Mouse (Mus musculus) adrenal gland, postnatal 36 days (tissue): ENCODE results near the gene Lbh. TPM values are rescaled to one million over a fixed set of nuclear protein-coding genes. Genes with fewer than 3 reads are reported as not detected.

Source experiments
- DNase-seq, 2 experiments: peaks; one replicate each; pipeline ENCODE4 v3.0.0; 2021; ENCODE audit warnings: mixed read lengths in 1 of 2
- total RNA-seq, 2 experiments: library from RNA; stranded (reverse); gene quantifications; 2 replicates each; pipeline ENCODE4 v1.2.3; 2021

Lbh gene
- total RNA-seq, 2 experiments from 2014 or later: 24.2 to 29.8 TPM

DNA sequence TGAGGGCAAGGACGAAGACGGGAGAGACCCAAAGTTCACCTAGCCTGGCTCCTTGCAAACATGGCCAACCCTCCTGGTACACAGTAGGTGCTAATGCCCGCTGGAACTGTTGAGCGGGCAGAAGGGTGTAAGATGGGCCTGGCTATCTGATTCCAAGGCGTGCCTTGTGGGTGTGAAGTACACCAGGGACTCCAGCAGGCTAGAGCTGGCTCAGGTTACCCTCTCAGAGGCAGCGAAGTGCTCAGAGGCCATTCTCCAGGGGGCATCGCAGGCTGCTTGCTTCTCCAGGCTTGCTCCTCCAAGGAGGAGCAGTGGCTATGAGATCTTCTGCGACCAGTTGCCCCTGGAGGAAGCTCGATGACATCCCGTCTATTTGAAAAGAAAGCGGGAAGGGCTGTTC, 6.8 kb upstream of the Lbh start:
- DNase-seq: no peak

DNA sequence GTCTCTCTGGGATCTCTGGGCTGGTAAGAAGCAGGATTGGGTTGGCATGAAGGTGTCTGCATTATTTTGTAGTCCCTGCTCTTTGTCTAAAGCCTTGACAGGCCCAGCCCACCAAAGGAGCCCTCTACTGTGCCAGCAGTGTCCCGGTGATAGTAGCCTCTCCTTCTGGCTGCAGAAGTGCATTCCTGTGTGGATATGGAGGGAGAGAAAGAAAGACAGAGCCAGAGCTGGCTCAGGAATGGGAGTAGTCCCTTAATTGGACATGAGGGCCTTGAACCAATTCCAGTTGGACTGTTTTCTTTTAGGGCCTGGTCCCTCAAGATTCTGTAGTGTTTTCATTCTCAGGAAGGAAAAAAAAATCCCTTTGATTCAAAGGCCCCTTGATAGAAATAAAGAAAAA, 6.4 kb upstream of the Lbh start:
- DNase-seq: no peak

DNA sequence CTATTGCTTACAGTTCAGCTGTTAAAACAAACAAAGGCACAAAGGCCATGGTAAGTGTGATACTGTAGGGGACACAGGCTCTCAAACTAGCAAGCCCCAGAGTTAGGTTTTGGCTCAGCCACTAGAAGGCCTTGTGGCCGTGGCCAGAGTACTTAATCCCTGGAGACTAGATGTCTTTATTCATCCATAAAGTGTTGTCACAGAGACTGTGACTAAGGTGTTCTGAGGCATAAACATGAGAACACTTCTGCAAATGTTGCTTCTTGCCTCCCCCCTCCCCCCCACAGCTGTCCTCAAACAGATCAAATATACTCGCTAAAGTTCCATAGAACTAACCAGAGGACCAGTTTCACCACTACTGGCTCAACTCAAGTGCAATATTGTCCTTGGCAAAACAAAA, 4.0 kb upstream of the Lbh start:
- DNase-seq: no peak

DNA sequence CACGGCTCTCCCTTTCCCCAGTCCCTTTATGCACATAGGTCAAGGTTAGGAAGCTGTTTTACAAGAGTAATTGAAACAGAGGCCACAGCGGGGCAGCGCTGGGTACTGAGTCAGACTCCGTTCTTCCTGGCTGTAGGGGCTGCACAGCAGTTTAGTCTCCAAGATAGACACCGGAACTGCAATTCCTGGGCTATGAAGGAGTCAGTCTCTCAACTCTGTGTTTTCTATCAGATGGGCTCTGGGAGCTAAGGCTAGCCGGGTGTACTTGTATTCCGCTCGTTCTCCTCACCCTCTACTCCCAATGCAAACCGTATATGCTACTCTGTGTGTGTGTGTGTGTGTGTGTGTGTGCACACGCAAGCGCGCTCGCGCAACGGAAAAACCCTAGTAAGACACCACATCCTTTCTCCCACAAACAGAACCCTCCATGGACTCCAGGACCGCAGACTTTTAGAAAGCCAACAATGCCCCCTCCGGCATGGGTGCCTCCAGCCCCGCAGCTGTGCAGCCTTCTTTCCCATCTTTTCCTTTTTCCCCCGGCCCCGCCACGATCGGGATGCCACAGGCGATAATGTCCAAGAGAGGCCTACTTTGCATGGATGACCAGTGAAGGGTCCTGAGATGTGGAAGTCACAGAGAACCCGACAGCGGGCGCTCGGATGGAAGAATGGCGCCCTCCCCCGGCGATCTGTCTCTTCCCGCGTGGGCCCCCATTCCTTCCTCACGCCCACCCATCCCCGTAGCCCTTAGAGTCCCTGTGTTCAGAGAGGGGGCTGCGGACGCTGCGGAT, 669 bp upstream of the Lbh start:
- peak; percentile 73 to 77 for DNase-seq

DNA sequence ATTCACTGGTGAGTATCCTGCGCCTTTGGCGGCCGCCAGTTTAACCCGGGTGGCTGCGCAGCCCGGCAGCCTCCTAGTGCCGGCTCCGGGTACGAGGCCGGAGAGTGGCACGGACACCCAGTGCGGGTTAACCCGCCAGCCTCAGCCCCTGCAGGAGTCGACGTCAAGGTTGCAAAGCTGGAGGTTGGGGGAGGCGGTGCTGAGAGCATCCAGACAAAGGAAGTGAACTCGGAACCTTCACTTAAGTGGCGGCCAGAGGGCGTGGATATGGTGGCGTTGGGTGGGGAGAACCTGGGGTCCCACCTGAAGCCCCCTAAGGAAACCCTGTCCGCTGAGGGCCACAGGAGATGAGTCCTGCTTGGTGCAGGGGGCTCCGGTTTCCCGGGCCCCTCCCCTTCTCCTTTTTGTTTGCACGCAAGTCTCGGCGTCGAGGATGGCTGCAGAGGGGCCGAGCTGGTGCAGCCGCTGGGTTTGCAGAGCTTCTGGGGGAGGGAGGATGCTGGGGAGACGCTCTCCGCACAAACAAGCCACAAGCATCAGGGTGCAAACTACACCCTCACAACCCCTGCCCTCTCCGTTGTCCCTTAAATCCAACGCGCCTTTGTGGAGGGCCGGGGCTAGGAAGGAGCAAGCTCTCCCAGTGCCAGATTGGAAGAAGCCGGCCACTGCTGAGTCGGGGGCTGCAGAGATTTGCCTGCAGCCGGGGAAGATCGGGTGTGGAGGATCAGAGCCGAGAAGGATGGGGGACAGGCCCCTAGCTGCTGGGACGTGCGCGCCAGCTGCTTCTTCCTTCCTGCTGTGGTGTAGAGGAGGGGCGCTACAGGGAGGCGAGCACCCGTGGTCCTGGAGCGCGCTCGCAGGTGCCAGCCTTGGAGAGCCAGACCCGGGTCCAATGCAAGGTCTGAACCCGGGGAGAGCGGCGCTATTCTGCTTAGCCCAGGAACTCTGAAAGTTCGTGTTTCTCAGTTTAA, 751 bp downstream of the Lbh start:
- DNase-seq: peak; percentile 53 to 62

DNA sequence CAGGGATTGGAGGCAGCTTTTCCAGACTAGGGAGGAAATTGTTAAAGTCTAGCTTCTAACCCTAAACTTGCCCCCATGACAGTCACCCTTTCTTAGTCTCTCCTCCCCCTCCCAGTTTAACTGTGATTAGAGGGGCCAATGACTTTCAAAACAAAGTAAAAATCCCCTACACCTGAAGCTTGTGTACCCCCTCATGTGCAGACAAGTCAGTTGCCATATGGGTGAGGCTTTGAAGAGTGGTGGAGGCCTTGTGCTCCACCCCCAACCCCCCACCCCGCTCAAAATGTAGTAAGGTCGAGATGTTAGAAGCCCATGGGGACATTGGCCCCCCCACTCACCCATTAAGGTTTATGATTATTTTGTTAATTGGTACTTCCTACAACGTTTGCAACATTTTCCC, 1.5 kb downstream of the Lbh start:
- DNase-seq: no peak

DNA sequence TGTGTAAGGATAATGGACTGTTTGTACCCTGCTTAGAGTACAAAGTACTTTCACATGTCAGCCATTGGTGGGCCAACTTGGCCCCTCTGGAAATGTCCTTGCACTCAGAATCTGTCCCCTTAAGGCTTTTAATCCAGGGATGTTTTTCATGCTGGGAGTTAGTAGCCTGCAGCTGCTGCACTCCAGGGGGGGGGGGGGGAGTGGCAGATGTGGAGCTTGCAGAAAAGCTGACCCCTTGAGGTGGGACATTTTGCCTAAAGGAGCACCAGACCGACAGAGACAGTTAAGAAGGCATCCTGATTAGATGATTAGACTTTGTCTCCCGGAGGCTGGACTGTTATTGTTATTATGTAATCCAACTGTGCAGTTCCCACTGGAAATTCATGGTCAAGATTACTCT, 2.3 kb downstream of the Lbh start:
- no peak for DNase-seq

DNA sequence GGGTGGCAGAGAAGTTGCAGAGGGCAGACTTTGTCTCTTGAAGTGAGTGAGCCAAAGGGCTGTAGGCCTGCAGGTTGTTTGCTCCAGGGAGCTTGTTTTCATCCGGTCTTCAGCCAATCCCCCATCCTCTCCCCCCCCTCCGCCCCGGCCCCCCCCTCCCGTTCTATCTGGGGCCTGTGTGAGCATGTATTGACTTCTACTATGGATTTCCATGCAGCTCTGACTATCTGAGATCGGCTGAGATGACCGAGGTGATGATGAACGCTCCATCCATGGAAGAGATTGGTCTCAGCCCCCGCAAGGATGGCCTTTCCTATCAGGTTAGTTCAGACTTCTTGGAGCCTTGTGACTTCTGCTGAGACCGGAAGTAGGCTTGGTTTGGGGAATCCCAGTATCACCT, 2.9 kb downstream of the Lbh start:
- DNase-seq: no peak

DNA sequence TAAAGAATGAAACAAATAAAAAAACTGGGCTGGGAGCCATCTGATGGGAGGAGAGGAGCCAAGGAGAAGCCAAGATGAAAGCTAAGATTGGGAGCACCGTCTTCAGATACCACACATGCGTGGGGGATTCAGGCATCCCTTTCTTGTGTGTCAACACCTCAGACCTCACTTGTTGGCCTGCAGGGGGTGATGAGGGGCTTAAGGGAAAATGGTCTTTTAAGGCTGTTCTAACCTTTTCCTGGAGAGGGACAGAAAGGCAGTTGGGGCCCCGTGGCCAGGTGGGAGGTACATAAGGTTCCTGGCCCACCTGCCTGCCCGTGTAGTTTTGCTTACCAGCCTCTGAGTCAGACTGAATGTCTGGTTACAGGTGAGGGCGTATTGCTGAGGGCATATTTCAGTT, 4.1 kb downstream of the Lbh start:
- no peak for DNase-seq

DNA sequence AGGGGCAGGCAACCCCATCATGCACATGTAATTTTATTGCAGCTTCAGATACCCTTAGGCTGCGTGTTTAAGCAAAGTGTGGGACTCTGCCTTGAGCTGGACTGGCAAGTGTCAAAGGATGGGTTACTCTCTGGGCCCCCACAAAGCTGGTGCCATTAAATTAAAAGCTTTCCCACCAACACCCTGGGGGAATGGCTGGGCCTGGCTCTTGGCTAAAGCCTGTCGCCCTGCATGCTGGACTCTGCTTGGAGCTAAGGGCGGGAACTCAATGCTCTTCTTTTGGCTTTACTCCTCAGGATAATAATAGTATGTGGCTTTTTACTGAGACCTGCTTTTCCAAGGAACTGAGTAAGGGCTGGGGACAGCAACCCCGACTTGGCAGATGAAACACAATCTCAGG, 5.2 kb downstream of the Lbh start:
- DNase-seq: no peak

DNA sequence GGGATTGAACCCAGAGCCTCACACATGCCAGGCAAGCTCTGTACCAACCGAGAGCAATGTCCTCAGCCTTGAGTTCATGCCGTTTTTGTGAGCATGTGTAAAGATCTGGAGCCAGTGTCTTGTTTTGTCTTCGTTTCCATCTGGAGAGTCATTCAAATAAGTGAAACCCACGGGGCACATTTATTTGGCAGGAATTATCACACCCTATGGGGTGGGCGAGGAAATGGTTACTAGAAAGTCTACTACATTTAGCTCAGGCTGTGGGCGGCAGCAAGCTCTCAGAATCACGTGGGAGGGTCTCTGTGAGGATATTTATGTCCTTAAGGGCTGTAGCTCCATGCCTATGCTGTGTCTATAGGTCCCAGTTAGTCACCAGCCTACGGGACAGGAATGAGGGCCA, 6.2 kb downstream of the Lbh start:
- no peak for DNase-seq

DNA sequence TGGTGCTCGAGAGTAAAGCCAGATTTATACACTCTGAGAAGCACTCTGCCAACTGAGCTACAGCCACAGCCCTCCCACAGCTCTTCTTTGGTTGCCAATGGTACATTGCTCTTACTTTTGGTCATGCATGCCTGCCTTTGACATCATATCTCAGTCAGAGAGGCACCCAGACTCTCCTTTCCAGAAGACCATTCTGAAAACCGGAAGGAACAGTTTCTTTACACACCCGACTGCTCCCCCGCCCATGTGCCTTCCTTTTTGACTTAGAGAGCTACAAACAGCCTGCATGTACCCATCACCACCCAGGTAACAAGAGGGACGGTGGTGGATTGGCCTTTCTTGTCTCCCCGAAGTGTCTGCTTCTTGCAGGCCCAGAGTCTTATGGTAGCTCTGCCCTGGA, 7.0 kb downstream of the Lbh start:
- no peak for DNase-seq

DNA sequence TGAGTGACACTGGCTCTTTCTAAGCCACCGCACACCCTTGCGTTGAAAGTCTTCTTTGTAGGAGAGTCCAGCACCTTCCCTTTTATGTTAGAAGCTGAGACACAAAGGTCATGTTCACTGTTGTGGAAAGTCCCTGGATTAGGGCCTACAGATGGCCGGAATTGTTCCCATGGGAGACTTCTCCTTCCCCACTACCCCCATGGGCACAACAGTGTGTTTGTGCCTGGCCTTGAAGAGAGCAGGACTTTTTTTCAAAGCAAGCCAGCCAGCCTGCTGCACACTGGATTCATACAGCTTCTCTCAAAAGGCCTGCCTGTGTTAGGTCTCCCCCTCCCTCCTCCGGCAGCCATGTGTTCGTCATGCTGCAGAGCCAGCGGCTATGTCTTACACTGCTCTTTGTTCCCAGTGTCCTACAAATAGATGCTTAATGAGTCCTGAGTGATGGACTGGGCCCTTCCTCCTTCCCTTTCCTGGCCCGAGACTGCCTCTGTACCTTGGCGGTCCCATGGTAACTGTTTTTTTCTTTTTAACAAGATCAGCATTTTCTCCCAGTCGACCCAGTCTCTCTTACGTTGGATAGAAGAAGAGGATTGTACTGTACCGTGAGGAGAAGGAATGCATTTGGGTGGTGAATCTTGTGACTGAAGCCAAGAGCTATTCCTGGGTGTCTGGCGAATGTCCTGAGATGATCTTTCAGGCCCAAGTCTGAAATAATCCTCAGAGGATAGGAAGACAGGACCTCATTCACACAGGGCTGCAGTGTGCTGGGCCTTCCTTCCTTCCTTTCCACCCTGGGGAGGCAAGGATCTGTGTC, 7.9 kb downstream of the Lbh start:
- DNase-seq: peak; percentile 36 to 56

DNA sequence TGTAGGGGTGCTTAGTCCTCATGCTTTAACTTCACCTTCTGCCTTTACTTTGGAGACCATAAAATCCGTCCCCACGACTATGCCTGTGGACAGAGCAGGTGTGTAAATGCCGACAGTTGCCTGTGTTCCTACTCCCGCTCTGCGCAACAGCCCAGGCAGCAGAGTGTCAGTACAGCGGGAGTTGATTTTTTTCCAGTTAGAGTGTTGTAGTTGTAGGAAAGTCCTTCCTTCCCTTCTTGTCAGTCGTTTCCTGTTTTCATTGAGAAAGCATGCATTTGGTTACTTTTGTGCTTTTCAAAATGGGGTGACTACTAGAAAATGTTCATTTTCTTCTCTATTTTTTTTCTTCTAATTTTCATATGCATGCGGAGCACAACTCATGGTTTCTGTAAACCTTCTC, 8.9 kb downstream of the Lbh start:
- no peak for DNase-seq

DNA sequence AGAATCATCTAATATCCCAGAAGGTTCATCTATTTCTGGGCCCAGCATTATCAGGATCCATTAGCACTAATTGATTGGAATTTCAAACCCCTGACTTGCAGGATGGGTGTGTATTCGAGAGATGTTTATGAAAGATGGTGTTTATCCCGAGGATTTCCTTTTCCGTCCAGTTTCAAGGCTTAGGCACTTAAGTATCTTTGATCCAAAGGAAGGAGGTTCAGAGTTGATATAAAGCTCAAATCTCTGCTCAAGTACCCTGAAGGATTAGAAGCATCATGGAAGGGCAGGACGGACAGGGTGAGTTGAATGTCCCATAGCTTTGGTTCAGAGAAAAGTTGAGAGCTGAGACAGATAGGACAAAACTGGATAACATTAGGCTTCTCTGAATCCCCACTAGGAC, 15.0 kb downstream of the Lbh start:
- no peak for DNase-seq

DNA sequence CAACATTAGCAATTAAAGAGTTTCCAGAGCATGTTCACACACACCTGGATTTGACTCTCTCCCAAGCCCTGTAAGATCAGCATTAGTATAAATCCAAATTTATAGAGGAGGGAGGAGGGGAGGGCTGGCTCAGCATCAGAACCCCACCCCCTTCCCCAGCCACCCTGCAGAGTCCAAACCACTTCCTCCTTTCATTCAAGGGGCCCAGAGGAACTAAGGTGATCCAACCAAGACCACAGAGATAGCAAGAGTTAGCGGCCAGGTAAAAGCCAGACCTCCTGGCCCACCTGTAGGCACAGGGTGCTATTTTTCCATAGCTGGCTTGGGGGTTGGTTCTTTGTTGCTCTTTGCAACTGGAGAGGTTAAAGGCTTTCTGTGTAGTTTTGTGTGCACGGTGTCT, 16.0 kb downstream of the Lbh start:
- DNase-seq: no peak

DNA sequence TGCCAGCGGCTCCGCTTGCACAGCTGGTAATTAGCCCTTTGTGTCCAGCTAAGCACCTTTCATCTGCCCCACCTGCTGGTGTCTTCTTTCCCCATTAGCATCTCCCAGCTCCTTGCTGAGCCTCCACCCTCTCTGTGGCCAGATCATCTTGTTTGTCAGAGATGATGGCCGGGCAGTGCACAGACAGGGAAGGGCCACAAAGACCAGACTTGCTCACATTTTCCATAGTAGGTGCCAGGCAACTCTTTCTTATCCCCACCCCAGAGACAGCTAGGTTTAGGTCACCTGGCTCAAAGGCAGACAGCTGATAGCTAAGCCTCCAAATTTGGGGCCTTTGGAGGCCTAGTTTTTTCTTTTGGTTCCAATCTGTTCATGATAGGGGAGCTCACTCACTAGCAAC, 16.5 kb downstream of the Lbh start:
- no peak for DNase-seq

DNA sequence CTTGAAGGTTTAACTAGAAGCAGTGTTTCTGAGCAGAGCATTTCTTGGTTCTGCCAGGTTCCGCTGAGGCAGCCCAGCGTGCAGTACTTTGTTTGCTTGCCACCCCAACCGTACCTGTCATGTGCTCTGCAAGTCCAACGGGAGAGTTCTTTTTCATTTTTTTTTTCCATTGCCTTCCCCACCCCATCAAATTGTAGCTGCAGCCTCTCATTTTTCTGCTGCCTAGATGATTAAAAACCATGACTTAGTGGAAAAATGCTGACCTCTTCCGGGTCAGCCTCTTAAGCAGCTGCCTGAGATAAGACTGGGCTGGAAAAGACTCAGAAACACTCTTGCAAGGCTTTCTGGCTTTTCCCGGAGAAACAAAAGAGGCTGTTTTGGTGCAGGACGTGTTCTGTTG, 17.8 kb downstream of the Lbh start:
- peak in 1 of 2 experiments; percentile 30 for DNase-seq

DNA sequence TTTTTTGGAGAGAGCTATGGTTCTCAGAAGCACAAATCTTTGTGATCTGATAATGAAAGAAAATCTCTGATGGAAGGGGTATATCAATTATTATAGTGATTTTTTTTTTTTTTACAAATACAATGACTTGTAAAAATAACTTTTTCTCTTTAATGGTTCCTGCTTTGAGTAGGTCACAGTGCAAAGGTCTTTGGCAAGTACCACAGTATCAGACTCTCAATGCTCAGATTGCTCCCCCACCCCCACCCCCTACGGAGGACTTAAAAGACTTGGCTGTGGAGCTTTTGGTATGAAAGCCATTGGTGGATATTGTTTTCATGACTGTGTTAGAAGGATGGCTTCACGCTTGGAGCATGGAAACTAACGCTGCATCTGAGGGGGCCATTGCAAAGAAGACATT, 18.2 kb downstream of the Lbh start:
- DNase-seq: no peak

DNA sequence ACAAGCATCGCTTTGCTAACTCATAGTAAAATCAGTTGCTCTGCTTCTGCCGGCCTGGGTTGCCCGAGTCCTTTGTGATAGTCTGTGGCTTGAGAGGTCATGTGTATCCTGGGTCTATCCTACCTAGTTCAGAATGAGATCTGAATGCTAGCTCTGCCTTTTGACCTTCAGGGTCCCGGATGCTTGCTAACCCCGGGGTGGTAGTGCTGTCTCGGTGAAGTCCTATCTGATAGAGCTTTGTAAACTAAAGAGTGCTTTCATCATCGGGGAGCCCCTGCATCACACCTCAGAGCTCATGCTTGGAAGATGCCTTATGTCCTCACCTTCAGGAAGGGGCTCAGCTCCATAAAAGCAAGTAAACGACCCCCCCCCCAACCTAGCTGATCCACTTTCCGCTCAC, 19.1 kb downstream of the Lbh start:
- DNase-seq: no peak

DNA sequence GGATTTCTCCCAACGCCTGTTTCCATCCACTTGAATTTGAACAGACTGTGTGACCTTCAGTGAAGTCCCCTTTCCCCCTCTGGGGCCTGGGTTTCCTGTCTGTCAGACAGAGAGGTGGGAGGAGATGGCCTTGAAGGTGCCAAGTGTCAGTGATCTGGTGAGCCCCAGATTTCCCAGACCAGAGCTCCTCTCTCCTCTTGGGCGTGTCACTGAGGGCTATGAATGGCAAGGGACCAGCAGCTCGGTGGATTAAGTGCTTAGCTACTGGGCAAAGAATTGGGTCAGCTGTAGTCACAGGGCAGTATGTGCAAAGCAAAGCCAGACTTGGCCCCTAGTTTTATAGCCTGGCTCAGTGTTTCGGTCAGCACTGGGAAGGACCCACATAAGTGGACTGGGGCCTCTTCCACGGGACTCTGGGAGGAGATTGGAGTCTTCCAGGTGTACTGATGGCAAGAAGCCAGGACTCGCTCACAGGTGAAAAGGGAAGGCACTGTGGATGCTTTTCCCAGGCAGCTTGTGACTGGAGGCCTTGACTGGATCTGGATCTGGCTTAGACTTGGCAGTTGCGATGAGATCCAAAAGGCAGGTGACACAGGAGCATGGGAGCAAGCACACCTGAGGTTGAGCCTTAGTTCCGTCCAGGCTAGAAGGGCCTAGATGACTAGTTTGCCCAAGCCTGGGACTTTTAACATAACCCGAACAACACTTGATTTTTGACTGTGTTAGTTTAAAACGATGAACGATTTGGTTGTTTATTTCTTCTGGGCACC, 20.1 kb downstream of the Lbh start:
- no peak for DNase-seq
